Mouse (Mus musculus) olfactory bulb, adult 2 months (tissue): ENCODE results near the gene Camsap3. TPM values are rescaled to one million over a fixed set of nuclear protein-coding genes. Genes with fewer than 3 reads are reported as not detected.

ENCODE experiments used
- H3K27ac ChIP-seq: fragments of 200-500 bp; 2 replicates; pipeline ENCODE4 v1.5.1; 2012; ENCODE audit warnings: low read depth, low read length; ENCODE audit not compliant: insufficient read depth
- H3K4me1 ChIP-seq: fragments of 200-500 bp; 2 replicates; pipeline ENCODE4 v1.6.1; 2012; ENCODE audit warnings: low read length; ENCODE audit not compliant: control insufficient read depth, insufficient read depth
- H3K4me3 ChIP-seq: fragments of 200-500 bp; 2 replicates; pipeline ENCODE4 v1.5.1; 2012; ENCODE audit warnings: mild to moderate bottlenecking, low read depth, low read length, moderate library complexity; ENCODE audit not compliant: insufficient read depth
- CTCF ChIP-seq: fragments of 200-500 bp; IDR thresholded peaks from 2 replicates; pipeline ENCODE4 v1.5.1; 2012; ENCODE audit warnings: low read depth, mild to moderate bottlenecking, low read length, moderate library complexity; ENCODE audit not compliant: insufficient read depth
- POLR2A ChIP-seq: fragments of 200-500 bp; IDR thresholded peaks from 2 replicates; pipeline ENCODE4 v1.6.1; 2012; ENCODE audit warnings: mild to moderate bottlenecking, low read depth, low read length, moderate library complexity; ENCODE audit not compliant: insufficient read depth
- WGBS: fragments of 180-500 bp; shearing (Covaris S2); methylation state at CpG from one replicate; pipeline ENCODE4 v1.1.7; 2018; 5-methylcytosine and 5-hydroxymethylcytosine counted together
- polyA plus RNA-seq: library from polyadenylated mRNA; stranded (reverse); fragments of >200 nt; gene quantifications from 2 replicates; pipeline ENCODE4 v1.2.4, GENCODE M21; 2012; ENCODE audit warnings: low replicate concordance; ENCODE audit not compliant: missing spikeins, insufficient read depth, insufficient read length

Camsap3 gene
- polyA plus RNA-seq, 1 experiment, result not detected

- WGBS, result 63% methylated on average over 8 of the region's 8 CpGs
- Histone ChIP-seq H3K4me3 (no peak overlapping the region), H3K4me1 (peaks cover 2% of the 10 kb centered on the region), H3K27ac (no peak overlapping the region)
- TF ChIP-seq POLR2A, result no peak
- TF ChIP-seq CTCF, result no peak
These were observed 35.0 kb downstream of the Camsap3 start for GRCm38 (mm10) chr8:3622119-3622518.

- H3K4me1 ChIP-seq, result peaks cover under 1% of the 10 kb centered on the region
- no peak within 1 kb of the TSS for H3K4me3 ChIP-seq
- no peak within 1 kb of the TSS for H3K27ac ChIP-seq
- TF ChIP-seq CTCF (no peak), POLR2A (no peak)
- 63% methylated on average over 1 of the region's 1 CpGs for WGBS
These were observed 38.4 kb downstream of the Camsap3 start, which contains the start of gene Pcp2 for GRCm38 (mm10) chr8:3625445-3625844. Pcp2 (minus strand) TSS chr8:3625545.

- H3K4me3 ChIP-seq, result no peak overlapping the region
- 56% methylated on average over 5 of the region's 5 CpGs for WGBS
- H3K4me1 ChIP-seq, result peaks cover 10% of the 10 kb centered on the region
- no peak overlapping the region for H3K27ac ChIP-seq
- TF ChIP-seq CTCF (no peak), POLR2A (no peak)
These were observed 39.9 kb downstream of the Camsap3 start for GRCm38 (mm10) chr8:3626971-3627370.

GRCm38 (mm10) chr8:3628014-3628413, 40.9 kb downstream of the Camsap3 start:
- 24% methylated on average over 5 of the region's 5 CpGs for WGBS
- Histone ChIP-seq H3K4me1 (peaks cover 10% of the 10 kb centered on the region), H3K27ac (no peak overlapping the region), H3K4me3 (no peak overlapping the region)
- TF ChIP-seq CTCF, result no peak
- no peak for TF ChIP-seq POLR2A

- TF ChIP-seq CTCF, result no peak
- TF ChIP-seq POLR2A, result peak; percentile 17; the same call in 1 of the 2 replicates
- Histone ChIP-seq H3K4me3 (peak within 1 kb of the TSS; percentile 49), H3K27ac (no peak within 1 kb of the TSS), H3K4me1 (peaks cover 10% of the 10 kb centered on the region)
- WGBS, result 3% methylated on average over 47 of the region's 47 CpGs
These were observed 43.8 kb downstream of the Camsap3 start, which contains the start of gene Stxbp2 for GRCm38 (mm10) chr8:3630647-3631477. Stxbp2 (plus strand) TSS chr8:3630955.

GRCm38 (mm10) chr8:3631478-3631875, 44.4 kb downstream of the Camsap3 start:
- peak overlapping the region; percentile 49 for H3K4me3 ChIP-seq
- 19% methylated on average over 8 of the region's 8 CpGs for WGBS
- H3K27ac ChIP-seq, result no peak overlapping the region
- TF ChIP-seq CTCF (no peak), POLR2A (no peak)
- H3K4me1 ChIP-seq, result peaks cover 10% of the 10 kb centered on the region

- H3K27ac ChIP-seq, result no peak overlapping the region
- WGBS, result 26% methylated on average over 5 of the region's 5 CpGs
- no peak overlapping the region for H3K4me3 ChIP-seq
- no peaks in the 10 kb centered on the region for H3K4me1 ChIP-seq
- no peak for TF ChIP-seq CTCF
- TF ChIP-seq POLR2A, result no peak
These were observed 58.7 kb downstream of the Camsap3 start for GRCm38 (mm10) chr8:3645804-3646203.

GRCm38 (mm10) chr8:3646824-3647531, 59.9 kb downstream of the Camsap3 start:
- WGBS, result 82% methylated on average over 6 of the region's 6 CpGs
- H3K27ac ChIP-seq, result no peak overlapping the region
- H3K4me1 ChIP-seq, result no peaks in the 10 kb centered on the region
- H3K4me3 ChIP-seq, result no peak overlapping the region
- no peak for TF ChIP-seq POLR2A
- no peak for TF ChIP-seq CTCF

GRCm38 (mm10) chr8:3647561-3647960, 60.5 kb downstream of the Camsap3 start:
- no peak overlapping the region for H3K4me3 ChIP-seq
- H3K4me1 ChIP-seq, result no peaks in the 10 kb centered on the region
- 81% methylated on average over 4 of the region's 4 CpGs for WGBS
- TF ChIP-seq POLR2A (no peak), CTCF (no peak)
- no peak overlapping the region for H3K27ac ChIP-seq
